Mouse (Mus musculus) ES-Bruce4 (cell line): ENCODE results near the gene Aspg.

Experiments used
- CTCF ChIP-seq: IDR thresholded peaks from one replicate; pipeline ENCODE4 v1.8.1; 2011; ENCODE audit warnings: low read depth, low read length
- POLR2A ChIP-seq: IDR thresholded peaks from one replicate; pipeline ENCODE4 v1.8.1; 2011; ENCODE audit warnings: low read length; ENCODE audit not compliant: insufficient read depth

DNA sequence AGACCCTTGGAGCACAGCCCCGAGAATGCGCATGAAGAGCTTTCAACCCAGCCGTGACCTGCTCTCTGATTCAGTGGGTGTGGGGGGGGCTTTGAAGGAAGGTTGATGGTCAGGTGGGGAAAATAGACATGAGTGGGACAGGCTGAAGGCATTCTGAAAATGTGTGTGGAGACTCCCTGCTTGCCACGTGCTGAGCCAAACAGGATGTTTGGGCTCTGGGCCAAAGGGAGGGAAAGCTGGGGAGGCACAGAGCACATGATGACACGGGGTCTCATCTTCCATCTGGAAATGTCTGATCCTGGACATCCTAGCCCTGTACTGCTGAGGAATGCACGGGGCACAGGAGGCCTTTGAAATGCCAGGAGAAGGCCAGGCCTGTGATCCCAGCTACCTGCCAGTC, 19.8 kb upstream of the Aspg start:
- TF ChIP-seq CTCF (no peak), POLR2A (no peak)
